Mouse (Mus musculus) erythroblast, embryonic 14.5 days (primary cell): ENCODE data around the gene Wdfy2.

Experiments used
- GATA1 ChIP-seq: IDR thresholded peaks from 2 replicates; pipeline ENCODE4 v1.6.1; 2012; ENCODE audit warnings: low read length, inconsistent platforms, mixed read lengths
- TAL1 ChIP-seq: IDR thresholded peaks from 3 replicates; pipeline ENCODE4 v1.6.1; 2012; ENCODE audit warnings: low read length, inconsistent platforms, mixed read lengths

- TF ChIP-seq GATA1 (no peak), TAL1 (no peak)
These were observed 5.0 kb downstream of the Wdfy2 start for GRCm38 (mm10) chr14:62842495-62842894.
